Comparison of ENCODE assay signal across 27 mouse cellular contexts in genomic region chr10:89103594-89103993, GRCm38 (mm10).
DNase-seq lines count a peak whose midpoint lies in the region; ATAC-seq and TF ChIP-seq lines count a peak whose summit lies in the region.
"Had no signal": no experiment of that assay in that cellular context is flagged by ENCODE, and none has a peak within 500 bp of the region (broad histone marks: within the 10 kb centered on the region; RNA-seq: fewer than 3 reads in every experiment).

No protein-coding gene starts in this region.

- no peak for TF ChIP-seq POLR2A in liver, adult 2 months (IDR thresholded peaks at IDR 0.05; ENCODE audit: extremely low read depth, insufficient read depth, low read length)

- no peaks in the 10 kb centered on the region for H3K79me2 ChIP-seq in liver, adult 2 months (ENCODE audit: control insufficient read depth, insufficient read depth, low read length)

- DNase-seq in heart, postnatal 10 days, result peak; percentile 17 to 18
- DNase-seq in heart, embryonic 10.5 days (ENCODE audit: low spot score), result no peak
- peak; percentile 48 for DNase-seq in layer of hippocampus, adult 11-12 months (ENCODE audit: low spot score)
- DNase-seq in layer of hippocampus, postnatal 10 days (ENCODE audit: low spot score in 2 of 2), result no peak
- DNase-seq in liver, adult 2 months (ENCODE audit: extremely low read depth, low read depth, low spot score), result peak; percentile 22
- no peak for DNase-seq in liver, postnatal 0 days
- peak; percentile 47 for DNase-seq in telencephalon, adult 2 months (ENCODE audit: low read depth, low spot score)
- DNase-seq: adrenal gland, adult 8-10 months; B cell, adult 2 months; cerebellum, postnatal 10 days; gastrocnemius, postnatal 10 days; kidney, adult 18-20 months; kidney, postnatal 25 days; liver; thymus, postnatal 14 days had no signal

- no peak for TF ChIP-seq CTCF in liver, adult 2 months (IDR thresholded peaks at IDR 0.05; ENCODE audit: low read depth, low read length)
- no peak for TF ChIP-seq CTCF in liver, postnatal 0 days (IDR thresholded peaks at IDR 0.05; ENCODE audit: low read depth)

- H3K4me2 ChIP-seq in liver, postnatal 0 days (ENCODE audit: low read depth, low read length), result no peak overlapping the region
- H3K4me2 ChIP-seq: heart, embryonic 11.5 days; hindbrain, embryonic 13.5 days; kidney, embryonic 15.5 days; liver, embryonic 15.5 days; lung, embryonic 15.5 days; neural tube, embryonic 12.5 days had no signal

- H3K27ac ChIP-seq in heart, embryonic 10.5 days, result no peak overlapping the region
- H3K27ac ChIP-seq in liver, adult 2 months (replicated peaks; ENCODE audit: insufficient read depth, low read depth, low read length), result no peak overlapping the region
- H3K27ac ChIP-seq in liver, postnatal 0 days (ENCODE audit: low read depth), result no peak overlapping the region
- H3K27ac ChIP-seq: hindbrain, embryonic 13.5 days; kidney, embryonic 15.5 days; liver, embryonic 15.5 days; lung, embryonic 15.5 days; midbrain, embryonic 10.5 days; neural tube, embryonic 12.5 days had no signal

- no peak overlapping the region for H3K9ac ChIP-seq in liver, adult 2 months (ENCODE audit: low read depth, low read length)
- H3K9ac ChIP-seq in liver, postnatal 0 days (replicated peaks), result no peak overlapping the region
- H3K9ac ChIP-seq: hindbrain, embryonic 13.5 days; kidney, embryonic 15.5 days; liver, embryonic 15.5 days; lung, embryonic 15.5 days; neural tube, embryonic 12.5 days had no signal

- H3K4me3 ChIP-seq in heart, embryonic 10.5 days, result no peak overlapping the region
- H3K4me3 ChIP-seq in liver, adult 2 months (ENCODE audit: insufficient read depth, low read depth, low read length), result no peak overlapping the region
- no peak overlapping the region for H3K4me3 ChIP-seq in liver, postnatal 0 days (ENCODE audit: low read depth, low read length)
- H3K4me3 ChIP-seq: erythroblast, embryonic 14.5 days; hindbrain, embryonic 13.5 days; kidney, embryonic 15.5 days; liver, embryonic 15.5 days; lung, embryonic 15.5 days; midbrain, embryonic 10.5 days; myocyte; neural tube, embryonic 12.5 days had no signal

- 66% methylated on average over 2 of the region's 2 CpGs for WGBS in heart, embryonic 10.5 days
- WGBS in liver, adult 2 months, result 46% methylated on average over 2 of the region's 2 CpGs
- 70% methylated on average over 2 of the region's 2 CpGs for WGBS in liver, postnatal 0 days (ENCODE audit: insufficient replicate concordance)

- no peaks in the 10 kb centered on the region for H3K27me3 ChIP-seq in heart, embryonic 10.5 days (ENCODE audit: insufficient read depth, poor library complexity, severe bottlenecking)
- no peaks in the 10 kb centered on the region for H3K27me3 ChIP-seq in liver, adult 2 months (ENCODE audit: control insufficient read depth, insufficient read depth, low read length)
- H3K27me3 ChIP-seq in liver, postnatal 0 days (ENCODE audit: insufficient read depth, low read length), result no peaks in the 10 kb centered on the region
- H3K27me3 ChIP-seq: hindbrain, embryonic 13.5 days; kidney, embryonic 15.5 days; liver, embryonic 15.5 days; lung, embryonic 15.5 days; neural tube, embryonic 12.5 days had no signal

- no peaks in the 10 kb centered on the region for H3K9me3 ChIP-seq in heart, embryonic 10.5 days
- H3K9me3 ChIP-seq in liver, postnatal 0 days (ENCODE audit: low read length), result no peaks in the 10 kb centered on the region
- H3K9me3 ChIP-seq: hindbrain, embryonic 13.5 days; kidney, embryonic 15.5 days; liver, embryonic 15.5 days; lung, embryonic 15.5 days; midbrain, embryonic 10.5 days; neural tube, embryonic 12.5 days had no signal

- ATAC-seq in liver, postnatal 0 days, result no peak
- no peak for ATAC-seq in activated CD4-positive, CD25-positive, alpha-beta regulatory T cell, adult 4 months
- ATAC-seq: forebrain, embryonic 16.5 days; midbrain, embryonic 16.5 days had no signal

- H3K4me1 ChIP-seq in heart, embryonic 10.5 days, result no peaks in the 10 kb centered on the region
- no peaks in the 10 kb centered on the region for H3K4me1 ChIP-seq in liver, adult 2 months (ENCODE audit: control insufficient read depth, insufficient read depth, low read length)
- no peaks in the 10 kb centered on the region for H3K4me1 ChIP-seq in liver, postnatal 0 days (ENCODE audit: insufficient read depth)
- H3K4me1 ChIP-seq: kidney, embryonic 15.5 days; liver, embryonic 15.5 days; lung, embryonic 15.5 days; midbrain, embryonic 10.5 days; neural tube, embryonic 12.5 days had no signal

- no peak for TF ChIP-seq EP300 in liver, postnatal 0 days (IDR thresholded peaks at IDR 0.05; ENCODE audit: low read depth)

- intact Hi-C loops in heart, postnatal 10 days (cut with DNase I), result no loop called here

- H3K36me3 ChIP-seq in heart, embryonic 10.5 days, result no peaks in the 10 kb centered on the region
- no peaks in the 10 kb centered on the region for H3K36me3 ChIP-seq in liver, adult 2 months (ENCODE audit: control insufficient read depth, insufficient read depth, low read length)
- no peaks in the 10 kb centered on the region for H3K36me3 ChIP-seq in liver, postnatal 0 days (replicated peaks; ENCODE audit: insufficient read depth, low read length)
- H3K36me3 ChIP-seq: hindbrain, embryonic 13.5 days; kidney, embryonic 15.5 days; liver, embryonic 15.5 days; lung, embryonic 15.5 days; midbrain, embryonic 10.5 days; neural tube, embryonic 12.5 days had no signal

Comparison
In these comparisons a context has a peak if more than half of its experiments do, and no peak if none do; other contexts are left out.
1. DNase-seq: peak in heart, postnatal 10 days (2 of 2), layer of hippocampus, adult 11-12 months (single experiment), liver, adult 2 months (single experiment) and telencephalon, adult 2 months (single experiment); none in heart, embryonic 10.5 days (single experiment), layer of hippocampus, postnatal 10 days (0 of 2) and liver, postnatal 0 days (single experiment).